Mouse (Mus musculus) central nervous system, embryonic 14 days (tissue): ENCODE data around the gene Alkbh7. TPM values are rescaled to one million over a fixed set of nuclear protein-coding genes. Genes with fewer than 3 reads are reported as not detected.

Experiments
- polyA plus RNA-seq: library from polyadenylated mRNA; depleted of rRNA; stranded (reverse); fragments of >200 nt; gene quantifications from 2 replicates; pipeline ENCODE4 v1.2.3, GENCODE M21; 2012; rRNA removed

The Alkbh7 gene
- 28.8 and 30.1 TPM in 2 replicates for polyA plus RNA-seq

DNA sequence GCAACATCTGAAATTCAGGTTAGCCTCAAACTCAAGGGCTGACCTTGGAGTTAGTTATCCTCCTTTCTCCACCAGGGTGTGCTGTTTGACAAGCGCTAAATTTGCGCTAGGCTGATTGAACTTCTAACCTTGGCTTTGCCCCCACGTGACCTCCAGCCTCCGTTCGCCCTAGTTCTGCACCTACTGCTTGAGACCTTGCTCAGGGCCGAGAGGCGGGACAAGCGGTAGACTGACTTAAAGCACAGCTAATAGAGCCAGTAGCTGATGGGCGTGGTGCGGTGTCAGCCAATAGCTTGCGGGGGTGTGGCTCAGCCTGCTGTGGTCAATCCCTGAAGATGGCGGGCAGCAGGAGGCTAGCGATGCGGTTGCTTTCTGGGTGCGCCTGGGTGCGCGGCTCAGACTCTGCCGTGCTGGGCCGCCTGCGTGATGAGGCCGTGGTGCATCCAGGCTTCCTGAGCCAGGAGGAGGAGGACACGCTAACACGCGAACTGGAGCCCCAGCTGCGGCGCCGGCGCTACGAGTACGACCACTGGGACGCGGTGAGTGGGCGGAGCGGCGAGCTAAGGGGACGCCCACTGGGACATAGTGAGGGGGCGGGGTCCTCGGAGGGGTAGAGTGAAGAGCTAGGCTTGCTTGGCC is at the start of gene Alkbh7:
Gene Alkbh7, plus strand, starts transcription at position 311 of the 639 bp plus-strand sequence.

DNA sequence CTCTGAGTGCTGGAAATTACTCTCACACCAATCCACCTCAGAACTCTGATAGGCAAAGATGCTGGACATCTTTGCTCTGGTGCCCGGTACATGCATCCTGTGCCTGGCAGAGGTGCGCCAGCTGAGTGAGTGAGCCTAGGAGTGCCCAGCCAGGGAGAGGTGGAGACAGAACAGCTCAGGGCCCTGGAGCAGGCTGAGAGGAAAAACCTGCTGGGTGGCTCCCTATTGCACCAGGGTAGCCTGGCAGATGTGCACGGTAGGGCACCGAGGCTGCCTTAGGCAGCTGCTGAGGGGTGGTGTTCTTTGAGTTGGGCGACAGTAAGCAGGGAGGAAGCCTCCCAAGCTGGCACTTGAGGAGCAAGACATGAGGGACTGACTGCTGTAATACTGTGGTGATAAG is 15.1 kb upstream of the Alkbh7 start, which contains the start of gene Acer1:
Gene Acer1, minus strand, starts transcription at position 114 of the 400 bp plus-strand sequence.

DNA sequence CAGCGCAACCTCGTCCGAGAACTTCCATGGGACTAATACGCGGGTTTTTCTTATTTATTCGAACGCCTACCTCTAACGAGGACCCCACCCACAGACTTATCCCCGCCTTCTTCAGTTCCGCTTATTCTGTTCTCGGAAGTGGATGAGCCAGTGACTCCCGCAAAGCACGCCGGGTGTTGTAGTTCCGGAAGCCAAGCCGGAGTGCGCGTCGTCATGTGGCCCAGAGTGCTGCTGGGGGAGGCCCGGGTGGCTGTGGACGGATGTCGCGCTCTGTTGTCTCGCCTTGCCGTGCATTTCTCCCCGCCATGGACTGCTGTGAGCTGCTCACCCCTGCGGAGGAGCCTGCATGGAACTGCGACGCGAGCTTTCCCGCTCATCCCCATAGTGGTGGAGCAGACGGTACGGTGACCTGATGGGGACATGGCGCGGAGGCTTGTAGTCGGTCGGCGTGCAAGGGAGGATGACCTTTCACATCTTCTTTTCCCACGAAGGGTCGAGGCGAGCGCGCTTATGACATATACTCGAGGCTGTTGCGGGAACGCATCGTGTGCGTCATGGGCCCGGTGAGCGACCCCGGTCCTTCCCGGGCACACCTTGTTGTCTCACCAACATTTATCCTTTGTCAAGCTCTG is 6.9 kb upstream of the Alkbh7 start, which contains the start of gene Clpp:
Gene Clpp, plus strand, starts transcription at position 191 of the 632 bp plus-strand sequence.

DNA sequence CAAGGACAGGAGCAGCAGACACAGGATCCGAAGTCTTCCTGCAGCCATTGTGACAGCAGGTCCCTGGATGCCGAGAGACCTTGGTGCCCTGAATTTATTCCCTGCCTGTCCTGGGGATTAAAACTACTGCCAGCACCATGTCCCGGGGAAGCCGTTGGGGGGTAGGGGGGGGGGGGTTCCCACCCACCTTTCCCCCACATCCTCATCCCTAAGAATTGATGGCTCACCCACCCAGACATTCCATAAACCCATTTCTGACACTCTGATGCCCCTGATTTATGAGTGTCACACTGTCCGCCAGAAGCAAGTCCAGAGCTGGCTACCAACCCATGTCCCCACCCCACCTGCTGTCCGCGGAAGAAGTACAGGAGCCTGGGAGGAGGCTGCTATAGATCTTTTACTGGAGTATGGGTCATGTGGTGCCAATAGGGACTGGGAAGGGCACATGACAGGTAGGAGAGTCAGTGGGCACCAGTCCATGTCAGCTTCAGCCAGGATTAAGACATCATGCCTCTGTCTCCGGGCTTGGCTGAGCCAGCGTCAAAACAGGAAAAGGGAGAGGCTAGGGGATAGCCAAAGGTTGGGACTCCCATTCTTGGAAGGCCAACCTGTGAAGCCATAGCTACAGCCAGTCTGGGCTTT is 3.0 kb downstream of the Alkbh7 start, which contains the start of gene Pspn:
Gene Pspn, minus strand, starts transcription at position 51 of the 642 bp plus-strand sequence.

DNA sequence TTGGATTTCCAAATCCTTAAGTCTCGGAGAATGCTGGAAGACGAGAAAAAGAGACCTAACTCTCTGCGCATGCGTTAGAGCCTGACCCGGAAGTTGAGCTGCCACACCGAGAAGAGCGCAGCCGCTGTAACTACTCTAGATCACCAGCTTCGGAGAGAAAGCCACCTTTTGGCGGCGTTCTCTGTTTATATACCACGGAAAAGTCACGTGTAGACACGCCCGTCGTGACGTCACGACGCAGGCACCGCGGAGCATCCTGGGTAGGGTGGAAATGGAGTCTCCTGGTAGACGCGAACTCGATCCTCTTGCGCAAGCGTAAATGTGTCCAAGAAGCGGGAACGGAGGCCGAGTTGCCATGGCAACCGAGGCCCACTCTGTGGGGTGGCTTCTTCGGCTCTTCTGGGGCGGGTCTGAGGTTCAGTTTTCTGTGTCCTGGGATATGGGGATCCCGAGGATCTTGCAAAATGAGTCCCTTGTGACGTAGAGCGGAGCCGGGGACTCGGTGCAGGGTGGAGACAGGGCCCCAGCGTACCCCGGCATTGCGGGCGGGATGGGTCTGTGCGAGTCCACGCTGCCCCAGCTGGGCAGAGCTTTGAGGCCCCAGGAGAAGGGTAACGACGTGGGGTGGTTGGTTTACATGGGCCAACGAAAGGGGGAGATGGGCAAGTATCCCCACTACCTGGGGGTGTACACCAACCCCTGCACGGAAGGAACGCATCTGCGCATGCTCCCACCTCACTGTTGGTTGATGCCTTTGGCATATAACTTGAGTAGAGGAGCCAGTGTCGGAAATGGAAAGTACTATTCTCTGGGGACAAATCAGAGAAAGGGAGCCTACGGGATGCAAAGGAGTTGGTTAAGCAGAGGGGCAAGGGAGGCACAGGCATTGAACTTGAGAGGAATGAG is 14.3 kb downstream of the Alkbh7 start, which contains the start of the genes Gtf2f1 and Gm17949:
Gene Gtf2f1, minus strand, starts transcription at position 53 of the 906 bp plus-strand sequence.
Gene Gm17949, plus strand, starts transcription at position 234 of the 906 bp plus-strand sequence.

DNA sequence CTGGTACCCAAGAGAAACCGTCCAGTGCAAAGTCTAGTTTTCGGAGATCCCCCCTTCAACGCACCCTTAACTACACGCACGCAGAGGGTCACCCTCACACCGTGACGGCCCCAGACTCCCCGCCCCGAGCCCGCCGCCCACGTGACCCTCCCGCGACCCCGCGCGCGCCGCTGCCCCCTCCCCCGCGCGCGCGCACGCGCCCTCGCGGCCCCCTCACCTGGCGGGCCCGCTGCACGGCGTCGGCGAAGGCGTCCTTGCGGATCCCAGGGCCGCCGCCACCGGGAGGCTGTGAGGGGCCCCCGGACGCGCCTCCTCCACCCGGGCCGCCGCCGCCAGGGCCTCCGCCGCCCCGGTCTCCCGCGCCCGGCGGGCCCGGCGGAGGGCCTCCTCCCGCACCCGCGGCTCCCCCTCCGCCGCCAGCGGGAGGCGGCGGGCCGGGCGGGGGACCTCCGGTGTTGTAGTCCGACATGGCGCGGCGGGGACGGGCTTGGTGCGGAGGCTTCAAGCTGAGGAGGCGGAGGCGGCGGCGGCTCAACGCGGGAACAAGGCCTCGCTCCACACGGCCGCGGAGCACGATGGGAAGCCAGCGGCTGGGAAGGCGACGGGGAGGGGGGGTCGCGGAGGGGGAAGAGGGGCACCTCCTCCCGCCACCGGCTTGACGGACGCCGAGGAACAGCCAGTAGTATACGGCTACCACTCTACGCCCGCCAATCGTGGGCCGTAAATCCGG is 34.0 kb downstream of the Alkbh7 start, which contains the start of gene Khsrp:
Gene Khsrp, minus strand, starts transcription at position 592 of the 730 bp plus-strand sequence.

DNA sequence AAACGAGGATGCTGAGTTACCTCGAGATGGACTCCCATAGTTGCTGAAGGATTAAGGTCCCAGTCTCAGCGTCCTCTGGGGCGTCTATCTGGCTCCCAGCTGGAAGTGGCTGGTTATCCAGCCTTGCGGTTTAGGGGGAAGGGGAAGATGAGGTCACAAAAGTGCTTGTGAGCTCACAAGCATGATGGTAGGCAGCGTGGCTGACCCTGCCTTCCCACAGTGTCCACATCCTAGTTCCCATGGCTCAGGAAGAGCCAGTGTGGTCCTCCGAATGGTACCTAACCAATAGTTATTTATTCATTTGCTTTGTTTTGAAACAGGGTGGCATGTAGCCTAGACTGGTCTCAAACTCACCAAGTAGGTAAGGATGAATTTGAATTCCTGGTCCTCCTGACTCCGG is 44.4 kb downstream of the Alkbh7 start, which contains the start of gene Slc25a41:
Gene Slc25a41, minus strand, starts transcription at position 101 of the 400 bp plus-strand sequence.

Other genes starting within 250 kb of the Alkbh7 start
- 3.6 and 6.1 TPM in 2 replicates for gene Nrtn, start 239.8 kb upstream of the Alkbh7 start, polyA plus RNA-seq
- gene Dus3l, start 232.6 kb upstream of the Alkbh7 start, polyA plus RNA-seq: 150 and 161 TPM in 2 replicates
- 3.2 and 3.4 TPM in 2 replicates for gene Prr22, start 227.1 kb upstream of the Alkbh7 start, polyA plus RNA-seq
- 6.4 and 7.4 TPM in 2 replicates for gene Rfx2, start 166.3 kb upstream of the Alkbh7 start, polyA plus RNA-seq
- gene Acsbg2, start 122.9 kb upstream of the Alkbh7 start, polyA plus RNA-seq: not detected in 2 replicates
- gene 1700061G19Rik, start 121.9 kb upstream of the Alkbh7 start, polyA plus RNA-seq: 0.05 and 0.06 TPM in 2 replicates
- 118 and 125 TPM in 2 replicates for gene Mllt1, start 61.9 kb upstream of the Alkbh7 start, polyA plus RNA-seq
- not detected in 2 replicates for gene Acer1, start 15.2 kb upstream of the Alkbh7 start, polyA plus RNA-seq
- gene Clpp, start 7.0 kb upstream of the Alkbh7 start, polyA plus RNA-seq: 157 and 168 TPM in 2 replicates
- not detected in 2 replicates for gene Pspn, start 2.7 kb downstream of the Alkbh7 start, polyA plus RNA-seq
- 90.2 and 95.7 TPM in 2 replicates for gene Gtf2f1, start 13.9 kb downstream of the Alkbh7 start, polyA plus RNA-seq
- 0.10 TPM in 1 of 2 replicates, not detected in the other for gene Gm17949, start 14.1 kb downstream of the Alkbh7 start, polyA plus RNA-seq
- 104 and 105 TPM in 2 replicates for gene Khsrp, start 34.2 kb downstream of the Alkbh7 start, polyA plus RNA-seq
- 0.08 and 0.11 TPM in 2 replicates for gene Slc25a41, start 44.3 kb downstream of the Alkbh7 start, polyA plus RNA-seq
- 2.0 and 2.4 TPM in 2 replicates for gene Crb3, start 61.8 kb downstream of the Alkbh7 start, polyA plus RNA-seq
- gene Slc25a23, start 62.5 kb downstream of the Alkbh7 start, polyA plus RNA-seq: 75.6 and 77.7 TPM in 2 replicates
- gene Dennd1c, start 81.2 kb downstream of the Alkbh7 start, polyA plus RNA-seq: 5.7 and 5.8 TPM in 2 replicates
- gene Tubb4a, start 90.4 kb downstream of the Alkbh7 start, polyA plus RNA-seq: 179 and 184 TPM in 2 replicates
- gene Tnfsf9, start 108.0 kb downstream of the Alkbh7 start, polyA plus RNA-seq: 6.9 and 7.3 TPM in 2 replicates
- 0.61 and 0.76 TPM in 2 replicates for gene Cd70, start 152.4 kb downstream of the Alkbh7 start, polyA plus RNA-seq
- gene Tnfsf14, start 196.8 kb downstream of the Alkbh7 start, polyA plus RNA-seq: 0.04 and 0.10 TPM in 2 replicates
- gene C3, start 230.8 kb downstream of the Alkbh7 start, polyA plus RNA-seq: 1.0 and 1.5 TPM in 2 replicates